ENCODE assay signal across 9 mouse cellular contexts in the genomic region with DNA sequence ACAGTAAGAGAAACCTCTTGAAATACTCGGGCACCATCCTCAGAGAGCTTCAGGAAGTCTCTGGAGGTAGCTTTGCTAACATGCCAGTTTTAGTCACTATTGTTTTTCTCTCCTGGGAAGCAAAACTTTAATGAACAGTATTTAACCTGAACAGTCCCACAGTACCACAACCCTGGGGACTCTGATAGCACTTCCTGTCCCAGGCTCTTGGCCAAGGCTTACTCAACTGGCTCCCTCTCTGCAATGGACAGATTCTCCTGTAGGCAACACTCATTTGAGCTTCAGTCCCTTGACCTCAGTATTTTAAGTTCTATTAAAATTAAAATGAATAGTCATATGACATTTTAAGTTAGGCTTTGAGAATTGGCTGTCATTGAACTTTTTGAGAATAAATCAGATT.
DNase-seq lines count a peak whose midpoint lies in the region; ATAC-seq and TF ChIP-seq lines count a peak whose summit lies in the region.
"Had no signal": no experiment of that assay in that cellular context is flagged by ENCODE, and none has a peak within 500 bp of the region (broad histone marks: within the 10 kb centered on the region; RNA-seq: fewer than 3 reads in every experiment).

No protein-coding gene starts in this region.

- no peak for TF ChIP-seq CTCF in lung, postnatal 0 days (IDR thresholded peaks at IDR 0.05)
- TF ChIP-seq CTCF in forebrain, postnatal 0 days (IDR thresholded peaks at IDR 0.05; ENCODE audit: low read depth), result no peak

- H3K27ac ChIP-seq in kidney, embryonic 14.5 days (ENCODE audit: low read depth, low read length), result no peak overlapping the region
- no peak overlapping the region for H3K27ac ChIP-seq in embryonic facial prominence, embryonic 15.5 days (replicated peaks)
- no peak overlapping the region for H3K27ac ChIP-seq in heart, embryonic 16.5 days (ENCODE audit: low read length)
- no peak overlapping the region for H3K27ac ChIP-seq in lung, postnatal 0 days (ENCODE audit: low read length)
- H3K27ac ChIP-seq in forebrain, postnatal 0 days (ENCODE audit: low read depth, low read length), result no peak overlapping the region

- H3K4me2 ChIP-seq in kidney, embryonic 14.5 days (replicated peaks; ENCODE audit: low read depth, low read length), result peak overlapping the region; percentile 30
- H3K4me2 ChIP-seq in embryonic facial prominence, embryonic 15.5 days (replicated peaks), result peak overlapping the region; percentile 42
- H3K4me2 ChIP-seq in heart, embryonic 16.5 days (ENCODE audit: low read depth, low read length), result peak overlapping the region; percentile 55
- H3K4me2 ChIP-seq in lung, postnatal 0 days (replicated peaks; ENCODE audit: low read depth, low read length), result peak overlapping the region; percentile 42
- no peak overlapping the region for H3K4me2 ChIP-seq in forebrain, postnatal 0 days (ENCODE audit: low read depth)

- no peak for DNase-seq in kidney, adult 11 months
- DNase-seq in lung, postnatal 0 days (ENCODE audit: low spot score), result no peak
- no peak for DNase-seq in right cerebral cortex, adult 18-20 months
- DNase-seq in forebrain, postnatal 0 days, result no peak
- DNase-seq: kidney, adult 18-20 months; left cerebral cortex, postnatal 4 days had no signal

- no peaks in the 10 kb centered on the region for H3K4me1 ChIP-seq in kidney, embryonic 14.5 days (ENCODE audit: control insufficient read depth, insufficient read depth, low read length)
- H3K4me1 ChIP-seq in embryonic facial prominence, embryonic 15.5 days, result no peaks in the 10 kb centered on the region
- no peaks in the 10 kb centered on the region for H3K4me1 ChIP-seq in heart, embryonic 16.5 days (ENCODE audit: control insufficient read depth, insufficient read depth, low read length)
- H3K4me1 ChIP-seq in lung, postnatal 0 days (ENCODE audit: insufficient read depth, low read depth, low read length), result no peaks in the 10 kb centered on the region
- H3K4me1 ChIP-seq in forebrain, postnatal 0 days (ENCODE audit: insufficient read depth), result no peaks in the 10 kb centered on the region

- H3K9me3 ChIP-seq in kidney, embryonic 14.5 days (ENCODE audit: control insufficient read depth, low read length), result no peaks in the 10 kb centered on the region
- H3K9me3 ChIP-seq in embryonic facial prominence, embryonic 15.5 days (replicated peaks), result no peaks in the 10 kb centered on the region
- no peaks in the 10 kb centered on the region; the same call in 1 of the 2 replicates for H3K9me3 ChIP-seq in heart, embryonic 16.5 days (replicated peaks; ENCODE audit: control insufficient read depth, low read length)
- no peaks in the 10 kb centered on the region for H3K9me3 ChIP-seq in lung, postnatal 0 days (ENCODE audit: low read length)
- H3K9me3 ChIP-seq in forebrain, postnatal 0 days (ENCODE audit: low read length), result no peaks in the 10 kb centered on the region

- no peaks in the 10 kb centered on the region for H3K27me3 ChIP-seq in kidney, embryonic 14.5 days (ENCODE audit: control insufficient read depth, insufficient read depth, low read length)
- no peaks in the 10 kb centered on the region for H3K27me3 ChIP-seq in embryonic facial prominence, embryonic 15.5 days
- no peaks in the 10 kb centered on the region for H3K27me3 ChIP-seq in heart, embryonic 16.5 days (ENCODE audit: control insufficient read depth, insufficient read depth, low read length)
- no peaks in the 10 kb centered on the region for H3K27me3 ChIP-seq in lung, postnatal 0 days (replicated peaks; ENCODE audit: insufficient read depth, low read length)
- no peaks in the 10 kb centered on the region for H3K27me3 ChIP-seq in forebrain, postnatal 0 days (ENCODE audit: insufficient read depth, low read length)

- peak overlapping the region; percentile 7; the same call in 1 of the 2 replicates for H3K9ac ChIP-seq in kidney, embryonic 14.5 days (ENCODE audit: low read depth, low read length)
- no peak overlapping the region for H3K9ac ChIP-seq in embryonic facial prominence, embryonic 15.5 days
- no peak overlapping the region for H3K9ac ChIP-seq in heart, embryonic 16.5 days (ENCODE audit: low read length)
- no peak overlapping the region for H3K9ac ChIP-seq in lung, postnatal 0 days (replicated peaks; ENCODE audit: low read depth)
- no peak overlapping the region for H3K9ac ChIP-seq in forebrain, postnatal 0 days

- 31% methylated on average over 1 of the region's 1 CpGs for WGBS in kidney, embryonic 14.5 days
- 14% methylated on average over 1 of the region's 1 CpGs for whole genome bisulfite sequencing in embryonic facial prominence, embryonic 15.5 days
- WGBS in heart, embryonic 16.5 days, result 13% methylated on average over 1 of the region's 1 CpGs
- WGBS in lung, postnatal 0 days, result 5% methylated on average over 1 of the region's 1 CpGs
- 18% methylated on average over 1 of the region's 1 CpGs for WGBS in forebrain, postnatal 0 days

- H3K36me3 ChIP-seq in kidney, embryonic 14.5 days (ENCODE audit: control insufficient read depth, insufficient read depth, low read length), result no peaks in the 10 kb centered on the region
- H3K36me3 ChIP-seq in embryonic facial prominence, embryonic 15.5 days, result no peaks in the 10 kb centered on the region
- H3K36me3 ChIP-seq in heart, embryonic 16.5 days (ENCODE audit: control insufficient read depth, insufficient read depth), result no peaks in the 10 kb centered on the region
- no peaks in the 10 kb centered on the region for H3K36me3 ChIP-seq in lung, postnatal 0 days (ENCODE audit: insufficient read depth, low read length)
- H3K36me3 ChIP-seq in forebrain, postnatal 0 days (ENCODE audit: insufficient read depth), result no peaks in the 10 kb centered on the region

- no peak for ATAC-seq in kidney, embryonic 14.5 days (ENCODE audit: low FRiP score, low TSS enrichment)
- no peak for ATAC-seq in embryonic facial prominence, embryonic 15.5 days (ENCODE audit: insufficient number of reproducible peaks, low FRiP score, low TSS enrichment, low read depth)
- ATAC-seq in heart, embryonic 16.5 days (replicated peaks; ENCODE audit: extremely low read depth, insufficient read depth, low FRiP score), result no peak
- no peak for ATAC-seq in lung, postnatal 0 days
- ATAC-seq in forebrain, postnatal 0 days, result no peak

- TF ChIP-seq EP300 in lung, postnatal 0 days (IDR thresholded peaks at IDR 0.05), result no peak

- H3K4me3 ChIP-seq in kidney, embryonic 14.5 days (ENCODE audit: low read length), result no peak overlapping the region
- peak overlapping the region; percentile 24; the same call in 1 of the 2 replicates for H3K4me3 ChIP-seq in embryonic facial prominence, embryonic 15.5 days (replicated peaks)
- H3K4me3 ChIP-seq in heart, embryonic 16.5 days (ENCODE audit: low read length), result peak overlapping the region; percentile 35
- no peak overlapping the region for H3K4me3 ChIP-seq in lung, postnatal 0 days (ENCODE audit: low read depth, low read length)
- no peak overlapping the region for H3K4me3 ChIP-seq in forebrain, postnatal 0 days (ENCODE audit: low read depth, low read length)

Comparison
In these comparisons a context has a peak if more than half of its experiments do, and no peak if none do; other contexts are left out.
1. H3K4me3 ChIP-seq: peak in embryonic facial prominence, embryonic 15.5 days (single experiment) and heart, embryonic 16.5 days (single experiment); none in kidney, embryonic 14.5 days (single experiment), lung, postnatal 0 days (single experiment) and forebrain, postnatal 0 days (single experiment).